Mouse (Mus musculus): ENCODE data around the gene Gm21698.
"Not testable (repeated sequence)": the region's sequence is repeated elsewhere in the genome, so short reads cannot be mapped to it uniquely, and the experiment has no call there.

Gm21698 gene

DNA sequence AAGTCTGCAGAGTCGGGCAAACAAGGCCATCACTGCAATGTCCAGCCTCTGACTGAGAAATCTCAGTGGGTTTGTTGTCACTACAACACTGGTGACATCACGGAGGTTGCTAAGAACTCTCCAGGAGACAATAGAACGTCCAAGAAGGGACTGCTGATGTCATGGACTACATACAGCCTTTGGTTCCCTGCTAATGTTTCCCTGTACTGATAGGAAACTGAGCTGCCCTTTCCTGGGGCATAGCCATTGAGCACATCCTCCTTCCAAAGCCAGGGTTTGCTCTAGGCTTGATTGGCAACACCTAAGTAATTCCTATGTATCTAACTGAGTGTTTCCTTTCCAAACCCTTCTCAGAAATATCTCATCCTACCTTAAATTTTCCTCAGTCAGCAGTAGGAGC lies at the start of gene Gm21698:
Gene Gm21698 (minus strand): TSS at position 101 of the 400 bp plus-strand sequence.
- DNase-seq (ENCODE audit: low spot score) = not testable (repeated sequence)

DNA sequence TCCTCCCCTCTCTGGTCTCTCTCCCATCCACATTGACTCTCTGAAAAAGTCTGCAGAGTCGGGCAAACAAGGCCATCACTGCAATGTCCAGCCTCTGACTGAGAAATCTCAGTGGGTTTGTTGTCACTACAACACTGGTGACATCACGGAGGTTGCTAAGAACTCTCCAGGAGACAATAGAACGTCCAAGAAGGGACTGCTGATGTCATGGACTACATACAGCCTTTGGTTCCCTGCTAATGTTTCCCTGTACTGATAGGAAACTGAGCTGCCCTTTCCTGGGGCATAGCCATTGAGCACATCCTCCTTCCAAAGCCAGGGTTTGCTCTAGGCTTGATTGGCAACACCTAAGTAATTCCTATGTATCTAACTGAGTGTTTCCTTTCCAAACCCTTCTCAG lies 34.4 kb upstream of the Gm21698 start, which contains the start of gene Gm5862:
Gene Gm5862 (minus strand): TSS at position 101 of the 400 bp plus-strand sequence.
- DNase-seq (ENCODE audit: low spot score) = not testable (repeated sequence)

DNA sequence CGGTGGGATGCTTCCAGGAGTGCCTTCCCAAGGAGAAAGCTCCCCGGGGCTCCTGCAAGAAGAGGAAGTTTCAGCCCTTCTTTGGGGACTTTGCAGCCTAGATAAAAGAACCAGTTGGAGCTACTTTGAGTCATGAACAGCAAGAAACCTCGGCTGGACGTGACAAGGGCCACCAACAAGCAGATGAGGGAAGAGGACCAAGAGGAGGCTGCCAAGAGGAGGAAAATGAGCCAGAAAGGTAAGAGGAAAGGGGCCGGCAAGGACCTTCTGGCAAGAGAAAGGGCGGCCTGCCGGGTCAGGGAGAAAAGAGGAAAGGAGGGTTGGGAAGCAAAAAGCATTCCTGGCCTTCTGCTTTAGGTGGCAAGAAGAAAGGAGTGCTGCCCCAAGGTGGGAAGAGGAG lies 19.2 kb upstream of the Gm21698 start:
- not testable (repeated sequence) for DNase-seq (ENCODE audit: low spot score)

DNA sequence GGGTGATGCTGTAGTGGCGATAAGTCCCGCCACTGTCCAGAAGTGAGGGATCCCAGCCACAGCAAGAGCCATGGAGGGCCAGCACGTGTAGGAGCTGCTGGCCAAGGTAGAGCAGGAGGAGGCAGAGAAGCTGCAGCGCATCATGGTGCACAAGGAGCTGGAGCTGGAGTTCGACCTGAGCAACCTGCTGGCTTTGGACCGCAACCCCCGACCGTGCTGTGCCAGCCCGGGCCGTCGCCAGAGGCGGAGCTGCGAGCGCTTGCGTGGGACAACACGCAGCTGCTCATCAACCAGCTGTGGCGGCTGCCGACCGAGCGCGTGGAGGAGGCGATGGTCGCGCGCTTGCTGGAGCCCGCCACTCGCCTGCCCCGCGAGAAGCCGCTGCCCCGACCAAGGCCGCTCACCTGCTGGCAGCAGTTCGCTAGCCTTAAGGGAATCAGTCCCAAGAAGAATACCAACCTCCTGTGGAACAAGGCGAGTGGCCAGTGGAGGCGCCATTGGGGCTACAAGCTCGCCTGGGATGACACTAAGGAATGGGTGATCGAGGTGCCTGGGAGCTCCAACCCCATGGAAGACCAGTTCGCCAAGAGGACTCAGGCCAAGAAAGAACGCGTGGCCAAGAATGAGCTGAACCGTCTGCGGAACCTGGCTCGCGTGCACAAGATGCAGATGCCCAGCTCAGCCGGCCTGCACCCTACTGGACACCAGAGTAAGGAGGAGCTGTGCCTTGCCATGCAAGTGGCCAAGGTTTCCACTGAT lies 18.7 kb upstream of the Gm21698 start:
- not testable (repeated sequence) for DNase-seq (ENCODE audit: low spot score)

DNA sequence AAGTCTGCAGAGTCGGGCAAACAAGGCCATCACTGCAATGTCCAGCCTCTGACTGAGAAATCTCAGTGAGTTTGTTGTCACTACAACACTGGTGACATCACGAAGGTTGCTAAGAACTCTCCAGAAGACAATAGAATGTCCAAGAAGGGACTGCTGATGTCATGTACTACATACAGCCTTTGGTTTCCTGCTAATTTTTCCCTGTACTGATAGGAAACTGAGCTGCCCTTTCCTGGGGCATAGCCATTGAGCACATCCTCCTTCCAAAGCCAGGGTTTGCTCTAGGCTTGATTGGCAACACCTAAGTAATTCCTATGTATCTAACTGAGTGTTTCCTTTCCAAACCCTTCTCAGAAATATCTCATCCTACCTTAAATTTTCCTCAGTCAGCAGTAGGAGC lies 16.2 kb upstream of the Gm21698 start, which contains the start of gene Gm1979:
Gene Gm1979 (minus strand): TSS at position 101 of the 400 bp plus-strand sequence.
- DNase-seq (ENCODE audit: low spot score) = not testable (repeated sequence)

DNA sequence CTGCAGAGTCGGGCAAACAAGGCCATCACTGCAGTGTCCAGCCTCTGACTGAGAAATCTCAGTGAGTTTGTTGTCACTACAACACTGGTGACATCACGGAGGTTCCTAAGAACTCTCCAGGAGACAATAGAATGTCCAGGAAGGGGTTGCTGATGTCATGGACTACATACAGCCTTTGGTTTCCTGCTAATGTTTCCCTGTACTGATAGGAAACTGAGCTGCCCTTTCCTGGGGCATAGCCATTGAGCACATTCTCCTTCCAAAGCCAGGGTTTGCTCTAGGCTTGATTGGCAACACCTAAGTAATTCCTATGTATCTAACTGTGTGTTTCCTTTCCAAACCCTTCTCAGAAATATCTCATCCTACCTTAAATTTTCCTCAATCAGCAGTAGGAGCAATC lies 15.9 kb downstream of the Gm21698 start, which contains the start of gene Gm21680:
Gene Gm21680 (minus strand): TSS at position 101 of the 400 bp plus-strand sequence.
- DNase-seq (ENCODE audit: low spot score) = not testable (repeated sequence)

DNA sequence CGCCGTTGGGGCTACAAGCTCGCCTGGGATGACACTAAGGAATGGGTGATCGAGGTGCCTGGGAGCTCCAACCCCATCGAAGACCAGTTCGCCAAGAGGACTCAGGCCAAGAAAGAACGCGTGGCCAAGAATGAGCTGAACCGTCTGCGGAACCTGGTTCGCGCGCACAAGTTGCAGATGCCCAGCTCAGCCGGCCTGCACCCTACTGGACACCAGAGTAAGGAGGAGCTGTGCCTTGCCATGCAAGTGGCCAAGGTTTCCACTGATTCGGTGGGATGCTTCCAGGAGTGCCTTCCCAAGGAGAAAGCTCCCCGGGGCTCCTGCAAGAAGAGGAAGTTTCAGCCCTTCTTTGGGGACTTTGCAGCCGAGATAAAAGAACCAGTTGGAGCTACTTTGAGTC lies 31.4 kb downstream of the Gm21698 start:
- DNase-seq (ENCODE audit: low spot score) = not testable (repeated sequence)

DNA sequence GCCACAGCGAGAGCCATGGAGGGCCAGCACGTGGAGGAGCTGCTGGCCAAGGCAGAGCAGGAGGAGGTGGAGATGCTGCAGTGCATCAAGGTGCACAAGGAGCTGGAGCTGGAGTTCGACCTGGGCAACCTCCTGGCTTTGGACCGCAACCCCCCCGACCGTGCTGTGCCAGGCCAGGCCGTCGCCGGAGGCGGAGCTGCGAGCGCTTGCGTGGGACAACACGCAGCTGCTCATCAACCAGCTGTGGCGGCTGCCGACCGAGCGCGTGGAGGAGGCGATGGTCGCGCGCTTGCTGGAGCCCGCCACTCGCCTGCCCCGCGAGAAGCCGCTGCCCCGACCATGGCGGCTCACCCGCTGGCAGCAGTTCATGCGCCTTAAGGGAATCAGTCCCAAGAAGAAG lies 31.8 kb downstream of the Gm21698 start:
- DNase-seq (ENCODE audit: low spot score) = not testable (repeated sequence)

DNA sequence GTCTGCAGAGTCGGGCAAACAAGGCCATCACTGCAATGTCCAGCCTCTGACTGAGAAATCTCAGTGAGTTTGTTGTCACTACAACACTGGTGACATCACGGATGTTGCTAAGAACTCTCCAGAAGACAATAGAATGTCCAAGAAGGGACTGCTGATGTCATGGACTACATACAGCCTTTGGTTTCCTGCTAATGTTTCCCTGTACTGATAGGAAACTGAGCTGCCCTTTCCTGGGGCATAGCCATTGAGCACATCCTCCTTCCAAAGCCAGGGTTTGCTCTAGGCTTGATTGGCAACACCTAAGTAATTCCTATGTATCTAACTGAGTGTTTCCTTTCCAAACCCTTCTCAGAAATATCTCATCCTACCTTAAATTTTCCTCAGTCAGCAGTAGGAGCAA lies 34.1 kb downstream of the Gm21698 start, which contains the start of gene Gm21671:
Gene Gm21671 (minus strand): TSS at position 101 of the 400 bp plus-strand sequence.
- DNase-seq (ENCODE audit: low spot score) = not testable (repeated sequence)

DNA sequence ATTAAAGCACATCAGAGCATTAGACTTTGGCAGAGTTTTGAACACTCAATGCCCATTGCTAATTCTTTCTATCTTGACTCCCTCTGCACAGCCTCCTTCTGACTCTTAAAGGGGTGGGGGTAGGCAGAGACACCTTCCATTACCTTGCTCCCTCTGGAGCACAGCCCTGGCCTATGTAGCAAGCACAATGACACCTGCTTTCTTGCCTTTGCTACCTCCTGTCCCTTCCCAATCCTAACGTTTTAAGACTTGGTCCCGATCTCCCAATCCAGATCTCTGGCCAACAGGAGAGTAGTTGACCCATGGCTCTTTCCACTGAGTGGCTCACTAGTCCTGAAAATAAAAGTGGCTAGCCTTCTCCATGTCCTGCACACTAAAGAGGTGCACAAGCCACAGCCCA lies 43.1 kb downstream of the Gm21698 start:
- not testable (repeated sequence) for DNase-seq (ENCODE audit: low spot score)

DNA sequence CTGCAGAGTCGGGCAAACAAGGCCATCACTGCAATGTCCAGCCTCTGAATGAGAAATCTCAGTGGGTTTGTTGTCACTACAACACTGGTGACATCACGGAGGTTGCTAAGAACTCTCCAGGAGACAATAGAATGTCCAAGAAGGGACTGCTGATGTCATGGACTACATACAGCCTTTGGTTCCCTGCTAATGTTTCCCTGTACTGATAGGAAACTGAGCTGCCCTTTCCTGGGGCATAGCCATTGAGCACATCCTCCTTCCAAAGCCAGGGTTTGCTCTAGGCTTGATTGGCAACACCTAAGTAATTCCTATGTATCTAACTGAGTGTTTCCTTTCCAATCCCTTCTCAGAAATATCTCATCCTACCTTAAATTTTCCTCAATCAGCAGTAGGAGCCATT lies 46.2 kb downstream of the Gm21698 start, which contains the start of gene Gm21663:
Gene Gm21663 (minus strand): TSS at position 101 of the 400 bp plus-strand sequence.
- DNase-seq (ENCODE audit: low spot score) = not testable (repeated sequence)
